Mouse (Mus musculus): ENCODE measurements at regions not wholly inside any gene's neighbourhood (a gene's known extent, or its start where the extent isn't known, plus 50 kb on each side); places are given as distances from the start of the nearest gene placed in this dataset.

DNA sequence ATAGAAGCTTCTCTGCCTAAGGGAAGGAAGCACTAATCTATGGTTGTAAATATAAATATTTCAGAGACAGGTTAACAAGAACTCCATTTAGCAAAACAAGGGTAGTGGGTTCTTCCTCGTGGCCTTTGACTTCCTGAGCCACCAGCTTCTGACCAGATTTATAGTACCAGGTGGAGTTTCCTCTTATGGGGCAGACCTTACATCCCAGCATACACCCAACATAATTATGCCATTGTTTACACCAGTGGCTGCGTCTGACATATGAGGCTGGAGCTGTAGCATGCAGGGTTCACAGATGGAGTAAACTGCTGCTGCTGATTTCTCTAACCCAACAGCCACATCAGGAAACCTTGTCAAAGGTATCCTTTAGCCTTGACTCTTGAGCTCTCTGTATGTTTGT, 75.5 kb downstream of the Trib2 start:
- no peak for DNase-seq (ENCODE audit: low spot score)

- DNase-seq (ENCODE audit: low spot score) = no peak
Observed at GRCm38 (mm10) chr12:15738989-15739388, 77.7 kb downstream of the Trib2 start.

- DNase-seq (ENCODE audit: low spot score) = no peak
Observed at GRCm38 (mm10) chr12:15731261-15731660, 85.5 kb downstream of the Trib2 start.

GRCm38 (mm10) chr12:15729696-15730095, 87.0 kb downstream of the Trib2 start:
- no peak for DNase-seq (ENCODE audit: low spot score)

DNA sequence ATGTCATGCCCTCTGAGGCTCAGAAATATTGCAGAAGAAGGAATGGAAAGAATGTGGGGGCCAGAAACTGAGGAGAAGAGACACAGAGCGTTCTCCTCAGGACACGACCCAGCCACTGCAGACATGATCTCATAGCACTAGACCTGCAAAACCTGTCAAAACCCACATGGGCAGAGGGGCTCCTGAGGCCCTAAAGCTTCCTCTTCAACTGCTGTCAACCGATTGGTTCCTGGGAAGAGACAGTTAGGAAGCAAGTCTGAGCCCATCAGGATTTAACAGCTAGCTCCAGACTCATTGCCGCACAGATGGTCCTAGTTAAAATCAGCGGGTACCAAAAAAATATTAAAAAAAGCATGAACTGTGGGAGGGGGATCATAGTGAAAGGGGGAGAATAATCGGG, 93.2 kb downstream of the Trib2 start:
- DNase-seq (ENCODE audit: low spot score) = no peak

DNA sequence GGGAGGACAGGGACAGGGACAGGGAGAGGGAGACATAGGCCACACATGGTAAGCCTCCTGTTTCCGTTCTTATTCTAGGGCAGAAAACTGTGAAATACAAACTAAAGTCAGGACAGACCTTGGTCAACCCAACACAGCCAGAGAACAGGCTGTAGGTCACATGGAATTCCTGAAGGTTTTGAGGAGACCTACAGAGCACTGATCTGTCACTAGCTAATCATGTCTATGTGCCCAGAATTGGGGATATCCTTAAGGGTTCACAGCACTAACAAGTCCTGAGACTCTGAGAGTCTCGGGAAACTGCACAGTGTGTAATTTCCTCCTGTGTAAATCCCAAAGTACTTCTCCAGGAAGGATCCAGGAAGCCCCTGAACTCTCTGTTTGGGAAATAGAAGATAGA, 94.6 kb downstream of the Trib2 start:
- no peak for DNase-seq (ENCODE audit: low spot score)

- DNase-seq (ENCODE audit: low spot score) = no peak
Observed at GRCm38 (mm10) chr12:15720171-15720570, 96.6 kb downstream of the Trib2 start.

- DNase-seq (ENCODE audit: low spot score) = no peak
Observed at GRCm38 (mm10) chr12:15718827-15719226, 97.9 kb downstream of the Trib2 start.

GRCm38 (mm10) chr12:15717989-15718388, 98.7 kb downstream of the Trib2 start:
- no peak for DNase-seq (ENCODE audit: low spot score)

- peak; percentile 3 for DNase-seq (ENCODE audit: low spot score)
Observed at GRCm38 (mm10) chr12:15717342-15717741, 99.4 kb downstream of the Trib2 start.

DNA sequence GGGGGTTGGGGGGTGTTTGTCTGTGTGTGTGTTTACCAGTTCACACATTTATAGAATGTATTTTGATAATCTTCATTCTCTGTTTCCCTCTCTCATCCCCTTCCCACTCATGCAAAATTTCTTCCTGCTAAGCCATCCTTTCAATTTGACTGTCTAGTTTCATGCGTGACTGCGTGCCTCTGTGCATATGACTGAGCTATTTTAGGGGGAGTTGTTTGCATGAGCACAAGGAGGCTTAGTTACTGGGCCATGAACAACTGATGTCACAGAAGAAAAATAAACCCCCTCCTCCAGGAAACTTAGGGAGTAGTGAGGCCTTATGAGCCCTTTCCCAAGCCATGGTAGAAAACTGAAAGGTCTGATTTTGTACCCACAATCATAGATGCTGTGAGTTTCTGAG, 103.1 kb downstream of the Trib2 start:
- DNase-seq (ENCODE audit: low spot score) = no peak

- no peak for DNase-seq (ENCODE audit: low spot score)
Observed at GRCm38 (mm10) chr12:15707570-15708095, 109.1 kb downstream of the Trib2 start.

DNA sequence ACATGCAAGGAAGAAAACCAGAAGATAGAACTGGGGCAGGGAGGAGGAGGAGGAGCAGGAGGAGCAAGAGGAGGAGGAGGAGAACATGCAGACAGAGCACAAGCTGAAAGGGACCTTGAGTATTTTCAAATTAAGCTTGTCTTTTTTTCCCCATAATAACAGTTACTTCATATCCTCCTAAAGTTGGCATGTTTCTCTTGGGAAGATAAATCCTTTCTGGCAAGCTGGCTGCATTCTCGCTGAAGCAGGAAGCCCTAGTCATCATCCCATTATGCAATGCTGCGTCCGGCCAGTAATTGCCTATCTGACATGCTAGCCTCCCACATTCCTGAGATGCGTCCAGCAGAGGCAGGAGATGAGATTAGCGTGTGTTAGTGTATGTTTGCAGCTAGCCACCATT, 112.3 kb downstream of the Trib2 start:
- DNase-seq (ENCODE audit: low spot score) = peak; percentile 36

DNA sequence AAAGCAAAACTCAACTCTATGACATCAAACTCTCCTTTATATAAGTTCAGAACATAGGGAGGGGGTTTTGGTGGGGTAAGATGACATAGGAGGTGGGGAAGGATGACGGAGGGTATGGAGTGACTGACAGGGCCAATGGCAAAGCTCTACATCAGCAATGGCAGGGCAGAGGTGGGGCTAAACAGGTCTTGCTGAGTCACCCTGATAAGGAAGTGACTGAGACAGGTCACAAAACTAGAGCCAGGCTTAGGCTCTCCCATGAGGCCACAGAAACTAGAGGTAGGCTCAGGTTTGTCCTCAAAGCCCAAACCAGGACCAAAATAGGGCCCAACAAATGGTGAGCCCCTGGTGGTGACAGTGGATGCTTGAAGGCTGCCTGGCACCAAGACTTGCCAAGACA, 114.6 kb downstream of the Trib2 start:
- DNase-seq (ENCODE audit: low spot score) = no peak

DNA sequence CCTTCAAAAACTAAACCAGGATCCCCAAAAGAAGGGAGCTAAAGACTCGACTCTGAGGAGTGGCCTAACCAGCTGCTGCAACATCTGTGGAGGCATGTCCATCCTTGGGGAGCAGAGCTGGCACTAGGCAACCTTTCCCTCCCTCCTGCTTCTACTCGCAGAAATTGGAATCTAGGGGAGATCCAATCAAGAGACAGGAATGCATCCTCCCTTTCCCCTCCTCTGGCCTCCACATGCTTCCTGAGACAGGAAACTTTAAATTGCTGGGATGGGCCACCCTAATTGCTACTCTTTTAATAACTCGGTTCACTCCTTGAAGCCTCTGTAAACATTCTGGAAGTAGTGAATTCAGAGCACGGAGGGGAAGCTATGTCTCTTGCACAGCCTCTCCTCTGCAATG, 117.9 kb downstream of the Trib2 start:
- peak; percentile 8 for DNase-seq (ENCODE audit: low spot score)

DNA sequence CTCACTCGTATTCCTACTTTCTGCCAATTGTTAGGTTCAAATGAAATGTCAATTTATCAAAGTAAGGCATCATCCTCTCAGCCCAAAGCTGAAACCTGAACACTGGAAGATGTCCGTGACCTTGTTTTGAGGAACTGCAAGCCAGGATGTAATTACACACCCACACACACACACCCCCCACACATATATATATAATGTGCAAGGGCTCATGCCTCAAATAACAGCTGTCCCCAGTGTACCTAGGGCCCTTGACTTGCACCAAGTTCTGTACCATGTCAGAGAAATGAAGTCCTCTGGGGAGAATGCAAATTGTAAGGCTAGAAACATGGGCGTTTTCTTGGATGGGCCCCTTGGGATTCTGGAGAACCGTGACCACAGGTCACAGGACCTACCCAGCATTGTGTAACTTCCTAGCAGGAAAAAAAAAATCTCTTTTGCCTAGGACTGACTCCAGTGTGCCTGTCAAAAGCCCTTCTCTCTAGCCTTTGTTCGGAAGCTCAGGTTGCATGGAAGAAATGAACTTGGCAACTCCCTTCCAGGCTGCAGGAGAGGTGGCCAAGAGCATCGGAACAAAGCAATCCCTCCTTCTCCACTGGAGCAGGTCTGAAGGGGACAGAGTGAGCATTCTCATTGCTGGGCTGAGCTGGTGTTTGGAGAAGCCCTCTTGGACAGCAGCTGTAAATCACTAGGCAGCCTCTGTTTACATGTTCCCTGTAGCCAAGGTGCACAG, 118.5 kb downstream of the Trib2 start:
- DNase-seq (ENCODE audit: low spot score) = peak; percentile 7

GRCm38 (mm10) chr12:15688342-15688741, 128.4 kb downstream of the Trib2 start:
- no peak for DNase-seq (ENCODE audit: low spot score)

- no peak for DNase-seq (ENCODE audit: low spot score)
Observed at GRCm38 (mm10) chr12:15684311-15684710, 132.4 kb downstream of the Trib2 start.

GRCm38 (mm10) chr12:15681678-15682355, 134.9 kb downstream of the Trib2 start:
- DNase-seq (ENCODE audit: low spot score) = no peak

GRCm38 (mm10) chr12:15676127-15676526, 140.6 kb downstream of the Trib2 start:
- DNase-seq (ENCODE audit: low spot score) = no peak

DNA sequence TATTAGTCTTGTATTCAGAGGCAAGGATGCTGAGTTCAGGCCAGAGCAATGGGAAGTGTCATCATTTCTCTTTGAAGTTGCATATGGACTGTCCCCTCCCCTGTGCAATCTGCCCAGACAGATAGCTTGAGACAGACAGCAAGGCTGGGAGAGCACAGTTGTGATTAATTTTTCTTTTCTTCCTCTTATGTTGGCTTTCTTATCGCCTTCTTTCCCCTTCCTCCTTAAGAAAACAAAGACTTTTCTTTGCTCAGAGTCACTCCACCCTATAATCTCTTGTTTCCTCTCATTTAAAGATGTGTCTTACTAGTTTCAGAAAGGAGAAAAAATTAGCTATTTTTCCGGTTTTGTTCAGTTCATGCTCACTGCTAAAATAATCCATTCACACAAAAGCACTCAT, 157.0 kb downstream of the Trib2 start:
- DNase-seq (ENCODE audit: low spot score) = no peak

GRCm38 (mm10) chr12:15659332-15659731, 157.4 kb downstream of the Trib2 start:
- DNase-seq (ENCODE audit: low spot score) = no peak

GRCm38 (mm10) chr12:15657748-15658251, 158.9 kb downstream of the Trib2 start:
- DNase-seq (ENCODE audit: low spot score) = no peak
